Mouse (Mus musculus) embryo, embryonic 10 days (tissue): ENCODE measurements around the gene Sh3bgrl3.

Experiments
- DNase-seq: peaks from one replicate; pipeline ENCODE4 v3.0.0-alpha.2; 2015; ENCODE audit warnings: low spot score

Gene Sh3bgrl3

GRCm38 (mm10) chr4:134078694-134079093 is 49.9 kb downstream of the Sh3bgrl3 start:
- peak; percentile 88 for DNase-seq
